Mouse (Mus musculus) embryo, embryonic 11.5 days (tissue): ENCODE results near the gene Exoc2.

Experiments used
- DNase-seq: peaks from one replicate; pipeline ENCODE4 v3.0.0-alpha.2; 2012; ENCODE audit warnings: low read depth, low spot score

The Exoc2 gene

DNA sequence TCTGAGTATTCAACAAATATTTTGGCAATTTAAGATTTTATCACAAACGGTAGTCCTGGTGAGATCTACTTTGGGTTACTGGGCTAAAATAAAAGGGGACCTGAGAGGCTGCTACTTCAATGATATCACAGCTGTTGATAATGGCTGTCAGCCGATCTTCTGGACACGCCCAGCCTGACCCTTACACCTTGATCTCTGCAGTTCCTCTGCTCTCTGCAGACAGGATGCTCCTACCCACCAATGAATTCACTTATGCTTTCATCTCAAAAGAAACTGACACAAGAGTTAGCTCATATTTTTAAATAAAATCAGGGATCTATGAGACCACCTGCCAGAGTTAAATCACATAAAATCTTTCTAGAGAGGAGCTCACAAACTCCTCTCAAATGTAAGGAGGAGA, 149.0 kb downstream of the Exoc2 start:
- no peak for DNase-seq

DNA sequence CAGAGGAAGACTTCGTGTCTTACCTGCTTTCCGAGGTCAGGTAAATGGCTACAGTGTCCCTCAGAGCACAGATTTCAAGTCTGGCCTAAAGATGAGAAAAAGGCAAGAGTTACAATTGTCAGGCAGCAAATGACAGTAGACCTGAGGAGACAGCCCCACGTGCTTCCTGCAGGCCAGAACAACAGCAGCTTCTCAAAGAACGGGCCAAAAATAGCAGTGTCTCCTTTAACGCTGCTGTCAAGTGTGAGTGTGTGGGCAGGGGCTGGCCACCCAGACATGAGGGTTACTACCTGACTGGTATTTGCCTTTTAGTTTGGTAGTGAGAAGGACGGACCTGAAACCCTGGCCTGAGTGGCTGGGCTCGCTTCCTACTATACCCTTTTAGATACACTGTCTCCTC, 153.3 kb downstream of the Exoc2 start:
- DNase-seq = no peak

DNA sequence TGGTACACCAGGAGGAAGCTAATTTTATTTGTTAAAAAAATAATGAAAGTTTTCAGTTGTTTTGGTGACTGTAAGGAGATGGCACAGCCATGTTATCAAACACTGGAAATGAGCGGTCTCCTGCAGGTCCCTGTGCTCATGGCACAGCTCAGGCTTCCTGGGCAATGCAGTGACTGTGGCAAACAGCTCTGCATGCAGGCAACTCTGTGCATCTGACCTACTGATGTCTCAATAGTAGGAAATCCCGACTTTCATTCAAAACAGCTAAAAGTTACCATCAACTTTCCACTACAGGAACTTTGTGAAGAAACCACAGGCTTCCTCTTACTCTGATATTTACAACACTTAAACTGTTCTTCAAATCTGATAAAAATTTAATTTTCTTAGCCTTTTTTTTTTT, 154.0 kb downstream of the Exoc2 start:
- no peak for DNase-seq

DNA sequence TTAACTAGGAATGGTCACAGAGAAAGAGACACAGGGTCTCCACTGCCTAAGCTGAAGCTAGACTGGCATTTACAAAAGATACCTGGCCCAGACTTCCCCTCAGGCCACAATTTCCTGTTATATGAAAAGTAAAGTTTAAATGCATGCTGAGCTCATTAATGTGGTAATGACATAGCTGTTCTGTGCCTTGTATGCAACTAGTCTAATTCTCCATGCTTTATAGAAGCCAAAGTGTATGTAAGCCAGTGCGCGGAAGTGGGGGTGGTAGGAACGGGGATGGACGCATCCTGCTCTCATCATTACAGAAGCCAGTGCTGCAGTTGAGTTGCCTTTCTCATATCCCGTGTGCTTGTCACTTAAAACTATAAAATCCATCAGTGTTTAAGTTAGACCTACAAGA, 156.5 kb downstream of the Exoc2 start:
- DNase-seq = no peak

DNA sequence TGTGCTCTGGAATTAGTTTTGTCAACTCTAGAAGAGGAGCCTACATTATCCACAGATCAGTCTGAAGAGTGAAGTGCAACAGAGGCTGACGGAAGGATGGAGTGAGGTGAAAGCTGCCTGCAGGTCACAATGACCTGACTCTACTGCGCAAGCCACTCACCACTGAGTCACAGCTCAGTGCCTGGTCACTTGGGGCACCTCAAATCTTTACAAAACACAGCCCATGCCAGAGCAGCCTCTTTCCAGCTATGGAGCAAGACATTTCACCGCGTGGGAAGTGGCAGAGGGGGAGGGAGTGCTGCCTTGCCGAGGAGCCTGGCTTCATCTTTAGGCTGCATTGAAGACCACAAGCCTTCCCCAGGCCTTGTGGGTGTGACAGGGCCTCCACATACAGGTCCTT, 159.6 kb downstream of the Exoc2 start:
- DNase-seq = no peak

DNA sequence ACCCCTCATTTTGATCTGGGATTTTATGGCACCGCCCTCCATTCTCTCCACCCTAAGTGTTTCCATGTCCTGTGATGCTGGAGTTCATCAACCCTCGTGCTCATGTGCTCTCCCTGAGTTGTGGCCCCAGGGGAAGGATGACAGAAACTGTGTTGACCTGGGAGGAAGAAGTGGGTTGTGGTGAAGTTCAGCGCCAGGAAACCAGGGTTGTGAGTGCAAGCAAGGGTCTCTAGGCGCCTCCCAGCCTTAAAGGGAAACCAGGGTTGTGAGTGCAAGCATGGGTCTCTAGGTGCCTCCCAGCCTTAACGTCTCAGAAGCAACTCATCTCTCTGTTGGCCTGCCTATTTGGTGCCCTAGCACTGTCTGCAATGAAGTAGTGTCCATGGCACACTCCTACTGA, 160.4 kb downstream of the Exoc2 start:
- DNase-seq = no peak

DNA sequence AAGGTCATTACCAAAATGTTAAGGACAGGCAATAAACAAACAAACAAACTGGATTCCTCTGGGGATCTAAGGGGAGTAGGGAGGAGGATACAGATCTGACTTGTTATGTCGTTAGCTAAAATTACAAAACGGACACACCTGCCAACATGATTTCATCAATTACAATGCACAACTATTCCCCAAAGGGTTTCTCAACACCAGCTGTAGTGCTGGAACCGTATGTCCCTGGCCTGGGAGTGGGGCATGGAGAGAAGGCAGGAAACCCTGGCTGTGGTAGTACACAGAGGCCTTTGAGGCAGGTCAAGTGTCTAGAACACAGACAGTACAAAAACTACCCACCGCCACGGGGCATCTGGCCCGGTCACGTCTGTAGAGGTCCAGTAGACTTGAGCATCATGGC, 164.7 kb downstream of the Exoc2 start:
- DNase-seq = no peak

DNA sequence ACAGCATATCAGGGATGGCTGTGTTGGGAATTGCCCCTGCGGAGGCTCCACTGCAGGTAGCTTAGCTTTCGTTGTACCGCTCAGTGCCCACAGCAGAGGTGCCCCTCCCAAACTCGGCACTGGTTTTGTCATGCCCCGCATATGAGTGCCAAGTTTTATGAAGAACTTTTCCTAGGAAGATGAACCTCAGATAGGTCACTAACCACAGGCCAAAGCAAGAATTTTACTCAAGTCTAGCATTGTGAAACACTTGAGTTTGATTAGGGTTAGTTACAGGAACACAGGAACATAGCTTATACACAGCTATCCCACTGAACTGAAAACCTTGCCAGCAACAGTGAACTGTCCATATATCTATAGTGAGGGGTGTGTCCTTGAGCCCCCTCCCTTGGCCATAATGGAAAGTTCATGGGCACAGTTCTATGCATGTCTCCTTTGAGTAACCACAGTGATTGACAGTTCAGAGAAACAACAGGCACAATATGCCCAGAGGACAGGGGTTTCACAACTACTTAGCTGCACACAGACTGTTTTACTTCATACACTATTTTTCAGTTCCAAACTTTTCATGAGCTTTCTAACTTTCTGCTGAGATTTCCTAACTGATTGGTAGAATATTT, 171.4 kb downstream of the Exoc2 start:
- DNase-seq = no peak

DNA sequence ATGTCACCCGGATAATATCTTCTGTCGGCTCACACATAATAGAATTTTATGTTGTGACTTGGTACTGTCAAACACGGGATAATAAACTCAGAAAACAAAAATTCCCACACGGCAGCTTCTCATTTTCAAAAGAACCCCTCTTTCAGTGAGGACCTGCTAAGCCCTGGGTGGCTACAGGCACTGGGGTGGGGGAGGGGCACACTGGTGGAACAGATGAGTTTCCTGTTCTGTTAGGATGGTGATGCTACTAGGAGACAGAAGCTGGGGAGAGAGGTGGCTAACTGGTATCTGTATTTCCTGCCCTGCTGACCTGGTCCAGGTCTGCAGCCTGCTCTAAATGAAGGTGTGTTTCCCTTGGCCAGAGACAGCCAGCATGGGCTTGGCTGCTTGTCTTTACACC, 172.0 kb downstream of the Exoc2 start:
- no peak for DNase-seq

DNA sequence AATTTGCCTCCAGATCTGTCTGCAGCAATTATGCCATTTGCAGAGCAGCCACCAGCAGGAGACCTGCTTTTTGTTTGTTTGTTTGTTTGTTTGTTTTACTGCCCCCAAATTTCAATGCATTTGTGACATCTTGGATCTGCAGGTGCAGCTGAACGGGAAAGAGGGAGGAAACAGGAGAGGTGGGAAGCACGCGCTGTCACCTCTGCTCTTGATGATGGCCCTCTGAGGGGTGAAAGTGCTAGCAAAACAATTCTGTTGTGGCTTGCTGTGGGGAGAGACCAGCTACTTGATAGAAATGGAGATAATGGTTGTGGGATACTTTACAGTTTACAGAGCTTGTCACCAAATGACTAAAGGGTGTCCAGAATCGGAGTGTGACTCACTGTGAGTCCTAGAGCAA, 177.9 kb downstream of the Exoc2 start:
- no peak for DNase-seq

DNA sequence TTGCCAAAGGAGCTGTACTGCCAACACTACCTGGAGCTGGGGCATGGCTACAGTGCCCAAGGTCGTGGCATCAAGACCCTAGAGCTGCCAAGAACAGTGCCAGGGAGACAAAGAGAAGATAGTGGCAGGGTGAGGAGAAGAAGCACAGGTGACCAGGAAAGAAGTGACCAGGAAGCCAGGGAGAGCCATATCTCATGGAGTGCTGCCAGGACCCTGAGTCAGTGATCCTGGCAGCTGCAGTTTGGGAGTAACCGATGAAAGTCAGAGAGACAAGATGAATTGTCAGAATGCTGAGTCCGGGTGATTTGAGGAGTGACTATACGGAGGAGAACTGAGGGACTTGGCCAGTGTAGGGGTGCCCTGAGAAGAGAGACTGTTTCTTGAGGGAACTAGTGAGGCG, 180.3 kb downstream of the Exoc2 start:
- no peak for DNase-seq

DNA sequence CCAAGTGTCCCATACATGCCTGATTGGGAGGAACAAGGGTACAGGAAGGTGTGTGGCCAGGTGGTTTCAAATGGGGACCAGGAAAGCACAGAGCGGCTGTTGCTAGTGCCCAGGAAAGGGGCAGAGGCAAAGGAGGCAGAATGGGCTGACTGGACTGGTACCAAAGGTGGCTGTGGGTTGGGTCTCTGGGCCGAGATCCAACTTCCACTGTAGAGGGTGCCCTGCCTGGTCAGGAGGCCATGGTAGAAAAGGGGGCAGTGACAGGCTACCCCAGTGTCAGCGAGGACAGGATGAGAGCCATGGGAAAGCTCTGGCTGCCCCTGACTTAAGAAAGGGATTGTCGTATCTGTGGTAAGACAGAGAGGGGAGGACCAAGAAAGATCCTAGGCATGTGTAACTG, 180.7 kb downstream of the Exoc2 start:
- no peak for DNase-seq

DNA sequence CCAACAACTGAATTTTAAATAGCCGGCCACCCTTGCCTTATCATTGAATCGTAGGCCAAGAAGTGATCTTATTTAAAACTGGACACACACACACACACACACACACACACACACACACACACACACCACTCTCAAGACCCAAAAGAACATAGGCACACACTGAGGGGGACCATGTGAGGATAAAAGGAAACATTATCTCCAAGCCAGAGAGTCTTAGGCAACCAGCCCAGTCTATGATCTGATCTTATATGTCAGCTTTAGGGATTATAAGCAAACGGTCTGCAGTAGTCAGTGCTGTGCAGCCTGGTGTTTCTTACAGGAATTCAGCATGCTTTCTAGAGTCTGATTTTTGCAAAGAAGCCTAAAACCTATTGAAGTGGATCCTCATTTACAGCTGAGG, 181.2 kb downstream of the Exoc2 start:
- no peak for DNase-seq

DNA sequence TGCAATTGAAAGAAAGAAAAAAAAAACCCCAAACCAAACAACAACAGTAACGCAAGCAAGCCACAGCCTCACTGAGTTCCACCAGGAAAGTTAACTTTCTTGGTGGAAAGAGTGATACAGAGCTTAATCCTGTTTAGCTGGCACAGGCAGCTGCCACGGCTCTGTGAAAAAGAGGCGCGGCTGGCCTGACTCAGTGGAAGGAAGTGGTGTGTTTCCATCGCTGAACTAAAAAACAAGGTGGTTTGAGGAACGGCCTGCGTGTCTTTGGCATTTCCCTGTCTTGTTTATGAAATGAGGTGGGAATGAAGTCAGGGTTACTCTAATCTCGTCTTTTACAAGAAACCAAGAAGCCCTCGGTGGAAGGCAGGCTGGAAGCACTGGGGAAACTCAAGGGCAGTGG, 181.6 kb downstream of the Exoc2 start:
- no peak for DNase-seq

DNA sequence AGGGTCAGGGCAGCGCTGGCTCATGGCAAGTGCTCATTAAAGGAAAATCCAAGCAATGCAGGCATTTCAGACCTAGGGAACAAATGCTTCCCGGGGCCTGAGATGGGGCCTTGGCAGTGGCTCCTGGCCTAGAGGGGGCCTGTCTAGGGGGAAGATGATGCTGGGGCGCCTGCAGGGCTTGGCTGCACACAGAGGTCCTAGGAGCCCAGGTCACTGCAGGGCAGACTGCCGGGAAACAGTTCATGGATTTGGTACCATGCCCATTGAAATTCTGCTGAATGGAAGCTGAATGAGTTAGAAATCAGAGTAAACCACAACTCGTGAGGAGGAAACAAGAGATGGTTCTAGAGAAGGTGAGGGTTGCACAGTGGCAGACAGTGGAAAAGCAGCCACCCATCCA, 183.9 kb downstream of the Exoc2 start:
- DNase-seq = no peak

DNA sequence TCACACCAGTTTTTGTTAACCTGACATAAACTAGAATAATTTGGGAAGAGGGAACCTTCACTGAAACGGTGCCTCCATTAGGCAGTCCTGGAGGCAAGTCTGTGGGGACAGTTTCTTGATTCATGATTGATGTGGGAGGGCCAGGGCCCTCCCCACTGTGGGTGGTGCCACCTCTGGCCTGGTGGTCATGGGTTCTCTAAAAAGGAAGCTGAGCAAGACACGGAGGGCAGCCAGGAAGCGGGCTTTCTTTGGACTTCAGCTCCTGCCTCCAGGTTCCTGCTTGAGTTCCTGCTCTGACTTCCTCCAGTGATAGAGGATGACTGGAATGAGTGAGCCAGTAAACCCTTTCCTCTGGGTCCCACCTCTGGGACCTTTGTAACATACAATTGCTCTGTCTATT, 185.5 kb downstream of the Exoc2 start:
- DNase-seq = no peak

DNA sequence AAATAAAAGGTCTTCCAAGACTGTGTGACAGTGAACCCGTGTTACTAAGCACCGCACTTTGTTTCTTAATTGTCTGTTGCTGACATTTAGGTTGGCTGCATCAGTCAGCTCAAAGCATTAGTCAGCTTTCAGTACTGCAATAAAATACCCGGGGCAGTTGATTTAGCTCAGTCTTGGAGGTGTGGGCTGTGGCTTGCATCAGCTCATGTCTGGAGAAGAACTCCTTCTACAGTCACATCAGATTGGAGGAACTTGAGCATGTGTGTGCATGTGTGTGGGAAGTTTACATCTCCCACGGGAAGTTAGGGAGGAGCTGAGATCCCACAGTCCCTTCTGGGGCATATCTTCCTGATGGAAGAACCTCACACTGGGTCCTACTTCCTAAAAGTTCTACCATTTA, 185.9 kb downstream of the Exoc2 start:
- DNase-seq = no peak

DNA sequence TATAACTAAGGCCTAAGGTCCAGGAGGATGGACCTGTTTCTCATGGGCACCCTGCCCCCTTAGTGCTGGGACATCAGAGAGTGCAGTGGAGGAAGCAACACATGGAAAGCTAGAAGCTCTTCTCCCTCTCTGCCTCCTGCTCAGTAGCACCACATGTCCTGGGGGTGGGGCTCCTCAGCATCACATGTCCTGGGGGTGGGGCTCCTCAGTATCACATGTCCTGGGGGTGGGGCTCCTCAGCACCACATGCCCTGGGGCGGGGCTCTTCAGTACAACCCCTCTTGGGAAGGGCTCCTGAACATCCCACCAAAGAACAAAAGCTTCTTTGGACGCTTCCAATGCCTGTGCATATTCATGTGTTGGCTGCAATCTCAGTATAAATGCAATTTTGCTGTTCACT, 186.3 kb downstream of the Exoc2 start:
- no peak for DNase-seq

DNA sequence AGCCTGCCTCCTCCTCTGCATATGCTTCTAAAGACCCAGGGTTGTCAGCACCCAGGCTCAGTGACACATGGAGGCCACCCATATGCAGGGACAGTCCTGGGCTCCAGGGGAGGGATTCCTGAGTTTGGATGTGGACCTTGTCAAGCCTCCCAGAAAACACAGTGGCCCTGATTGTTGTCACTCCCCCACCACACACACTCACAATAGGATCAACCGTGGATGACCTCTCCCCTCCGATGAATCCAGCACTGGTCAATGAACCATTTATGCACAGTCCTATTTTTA, 186.9 kb downstream of the Exoc2 start:
- no peak for DNase-seq

DNA sequence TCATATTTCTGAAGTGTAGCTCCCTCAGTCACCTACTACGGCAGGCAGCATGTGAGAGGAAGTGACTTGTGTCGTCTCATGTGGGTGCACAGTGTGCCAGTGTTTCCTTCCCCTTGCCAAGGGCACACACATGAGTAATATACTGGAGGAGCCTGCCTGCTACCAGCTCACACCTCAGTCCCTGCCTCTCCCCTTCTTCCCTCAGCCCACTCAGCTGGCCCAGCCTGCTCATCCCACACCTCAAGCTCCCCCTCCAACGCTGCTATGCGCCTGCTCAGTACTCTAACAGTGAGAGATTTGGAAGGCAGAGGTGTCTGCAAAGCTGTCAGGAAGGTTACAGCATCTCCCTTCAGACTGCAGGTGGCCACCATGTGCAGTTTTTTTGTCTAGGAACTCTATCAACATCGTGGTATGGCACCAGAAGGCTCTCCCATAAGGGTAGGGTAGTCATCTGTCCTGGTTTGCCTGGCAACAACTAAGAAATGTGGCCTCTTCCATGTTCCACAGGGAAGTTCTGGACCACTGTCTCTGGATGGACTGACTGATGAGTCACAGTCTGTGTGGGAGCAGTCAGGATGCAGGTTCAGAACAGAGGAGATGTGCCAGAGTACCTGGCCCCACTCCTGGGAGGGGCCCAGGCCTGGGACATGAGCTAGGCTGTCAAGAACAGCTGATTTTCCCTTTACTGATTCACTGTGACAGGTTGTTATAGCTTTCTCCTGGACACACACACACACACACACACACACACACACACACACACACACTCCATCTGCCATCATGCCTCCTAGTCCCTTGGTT, 187.5 kb downstream of the Exoc2 start:
- no peak for DNase-seq

DNA sequence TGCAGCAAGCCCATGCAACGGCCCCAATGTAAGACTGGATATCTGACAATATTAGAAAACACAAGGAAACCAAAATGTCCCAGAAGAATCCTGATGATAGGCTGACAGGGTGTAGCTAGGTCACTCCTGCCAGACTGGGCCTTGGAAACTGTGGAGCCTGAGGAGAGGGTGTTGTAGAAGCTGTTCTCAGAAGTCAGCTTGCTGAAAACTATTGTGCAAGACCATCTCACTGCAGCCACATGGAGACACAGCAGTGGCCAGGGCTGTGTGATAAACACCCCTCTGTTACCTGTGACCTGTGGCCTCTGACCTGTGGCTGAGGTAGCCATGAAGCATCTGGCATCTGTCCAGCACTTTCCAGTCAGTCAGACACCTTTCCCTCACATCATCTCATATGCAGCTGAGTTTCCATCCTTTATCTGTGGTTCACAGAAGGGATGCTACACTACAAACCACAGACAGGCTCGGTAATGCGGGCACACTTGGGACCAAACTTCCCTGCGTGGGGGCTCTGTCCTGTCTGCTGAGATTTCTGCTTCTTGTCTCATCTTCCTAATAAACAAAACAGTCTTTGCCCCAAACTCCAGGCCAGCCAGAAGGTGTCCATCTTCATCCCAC, 188.4 kb downstream of the Exoc2 start:
- no peak for DNase-seq

DNA sequence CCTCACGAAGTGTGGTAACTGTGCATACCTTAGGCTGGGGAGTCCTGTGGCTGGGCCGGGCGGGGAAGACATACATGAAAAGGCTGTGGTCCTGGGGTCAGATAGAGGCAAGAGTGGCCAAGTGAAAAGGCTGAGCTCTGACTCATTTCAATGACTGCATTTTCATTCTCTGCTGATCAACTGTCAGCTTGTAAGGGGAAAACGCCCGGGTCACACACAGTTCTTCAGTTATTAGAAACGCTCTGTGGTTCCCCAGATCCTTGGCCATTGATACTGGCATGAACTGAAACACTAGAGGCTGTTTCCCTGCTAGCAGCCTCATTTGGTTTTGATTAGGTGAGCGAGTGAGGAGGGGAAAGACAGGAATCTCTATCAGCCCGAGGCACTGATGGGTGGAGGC, 191.5 kb downstream of the Exoc2 start:
- no peak for DNase-seq

DNA sequence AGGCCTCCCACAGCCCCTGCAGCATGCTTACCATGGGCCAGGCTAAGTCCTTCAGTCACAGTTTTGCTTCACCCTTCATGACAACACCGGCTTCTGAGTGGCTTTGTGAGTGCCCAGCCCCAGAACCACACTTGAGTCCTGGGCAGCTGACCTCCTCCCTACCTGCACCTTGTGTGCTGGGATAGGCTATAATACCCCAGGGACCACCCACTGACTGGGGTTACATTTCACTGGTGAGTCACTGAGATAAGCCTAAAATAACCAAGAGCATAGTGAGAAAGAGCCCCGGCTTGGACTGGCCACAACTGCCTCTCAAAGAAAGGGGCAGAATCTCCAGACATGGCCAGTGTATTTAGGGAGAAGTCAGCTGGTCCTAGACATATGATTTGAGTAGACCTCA, 192.0 kb downstream of the Exoc2 start:
- DNase-seq = no peak
